Mouse (Mus musculus) liver, adult (tissue): ENCODE data around the gene Gm6614.

Source experiments
- GATA4 ChIP-seq: IDR thresholded peaks from 2 replicates; pipeline ENCODE4 v1.6.1; 2014; ENCODE audit warnings: mild to moderate bottlenecking, low read length; ENCODE audit not compliant: insufficient replicate concordance

Gm6614 gene

GRCm38 (mm10) chr6:142011364-142011955 lies at the start of gene Gm6614:
TSS of gene Gm6614 (minus strand) at chr6:142011414.
- no peak for TF ChIP-seq GATA4

DNA sequence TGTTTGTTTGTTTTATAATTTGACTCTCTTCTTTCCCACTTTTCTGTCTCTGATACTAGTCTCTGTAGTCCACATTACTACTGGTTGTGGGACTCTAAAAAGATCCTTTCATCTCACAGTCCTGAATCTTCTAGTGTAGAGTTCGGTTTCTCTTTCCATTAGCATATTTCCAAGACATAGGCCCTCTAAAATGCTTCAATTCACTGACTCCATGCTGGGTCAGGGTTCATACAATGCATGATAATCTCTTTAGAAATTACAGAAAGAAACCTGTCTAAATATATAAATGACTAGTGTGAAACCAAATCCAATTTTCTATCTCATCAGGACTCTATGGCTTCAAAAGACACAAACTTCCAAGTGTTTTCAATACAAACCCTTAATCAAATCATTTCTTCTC lies 36.5 kb upstream of the Gm6614 start:
- TF ChIP-seq GATA4: no peak

GRCm38 (mm10) chr6:142045746-142046145 lies 34.5 kb upstream of the Gm6614 start:
- TF ChIP-seq GATA4: no peak

- TF ChIP-seq GATA4: no peak
Observed at GRCm38 (mm10) chr6:142041896-142042295, 30.7 kb upstream of the Gm6614 start.

DNA sequence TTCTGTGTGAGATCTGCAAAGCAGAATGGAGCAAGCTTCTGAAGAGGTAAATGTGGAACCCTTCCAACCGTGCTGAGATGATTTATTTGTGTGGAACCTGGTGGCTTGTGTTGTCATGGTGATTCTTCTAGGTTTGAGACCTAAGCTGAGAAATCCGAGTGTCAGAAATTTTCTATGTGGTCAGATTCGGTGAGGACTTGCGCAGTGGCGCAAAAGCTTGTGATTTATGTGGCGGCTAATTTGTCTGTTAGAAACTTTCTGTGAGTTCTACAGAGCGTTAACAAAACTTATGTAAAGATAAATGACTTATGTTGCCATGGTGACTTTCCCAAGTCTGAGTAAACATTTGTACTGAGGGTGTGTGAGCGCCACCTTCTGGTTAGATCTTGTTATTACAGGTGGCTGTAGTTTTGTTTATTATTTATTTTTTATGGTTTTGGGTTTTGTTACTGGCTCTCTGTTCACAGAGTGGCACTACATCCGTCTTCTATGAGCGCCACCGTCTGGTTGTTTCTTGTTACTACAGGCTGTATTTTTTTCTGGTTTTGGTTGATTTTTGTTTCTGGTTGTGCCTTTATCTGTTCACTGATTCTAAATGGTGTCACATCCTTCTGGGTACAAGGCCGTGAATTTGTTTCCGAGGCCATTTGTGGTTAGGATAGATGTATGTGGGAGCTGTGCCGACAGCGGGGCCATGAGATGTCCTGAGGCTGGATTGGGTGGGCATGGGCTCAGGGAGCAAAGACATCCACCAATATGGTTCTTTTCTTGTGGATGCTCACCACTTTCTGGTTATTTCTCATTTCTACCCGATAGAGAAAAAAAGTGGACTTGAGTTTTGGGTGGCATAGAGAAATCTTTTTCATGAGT lies 29.3 kb upstream of the Gm6614 start:
- no peak for TF ChIP-seq GATA4

GRCm38 (mm10) chr6:142035771-142036170 lies 24.6 kb upstream of the Gm6614 start:
- TF ChIP-seq GATA4: no peak

DNA sequence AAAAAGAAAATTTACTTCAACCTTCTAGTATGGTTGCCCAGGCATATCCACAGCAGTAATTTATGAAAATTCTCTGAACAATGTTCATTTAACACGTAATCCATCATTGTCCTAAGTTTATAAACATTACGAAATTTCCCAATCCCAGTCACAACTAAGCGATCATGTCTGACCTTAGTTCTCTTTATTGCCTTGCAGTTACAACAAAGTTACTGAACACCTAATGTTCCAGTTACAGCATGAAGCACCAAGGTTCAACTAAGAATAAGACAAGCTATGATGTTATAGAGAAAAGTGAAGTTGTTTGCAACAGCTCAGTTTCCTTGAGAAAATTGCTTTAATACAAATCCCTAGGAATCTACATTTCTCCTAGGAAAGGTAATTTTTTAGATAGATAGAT lies 10.5 kb upstream of the Gm6614 start:
- no peak for TF ChIP-seq GATA4

DNA sequence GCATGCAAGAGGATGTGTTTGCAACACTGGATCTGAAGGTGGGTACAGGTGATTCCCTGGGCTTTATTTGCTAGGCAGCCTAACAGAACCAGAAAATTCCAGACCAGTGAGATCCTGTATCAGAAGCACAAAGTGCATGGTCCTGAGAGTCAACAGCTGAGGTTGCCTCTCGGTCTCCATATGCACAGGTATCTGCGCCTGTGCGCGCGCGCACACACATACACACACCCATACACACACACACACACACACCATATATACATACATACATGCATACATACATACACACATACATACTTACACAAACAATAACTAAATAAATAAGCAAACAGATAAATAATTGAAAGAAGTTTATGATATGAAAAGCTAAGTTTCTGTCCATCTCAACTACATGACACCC lies 24.4 kb downstream of the Gm6614 start:
- no peak for TF ChIP-seq GATA4

DNA sequence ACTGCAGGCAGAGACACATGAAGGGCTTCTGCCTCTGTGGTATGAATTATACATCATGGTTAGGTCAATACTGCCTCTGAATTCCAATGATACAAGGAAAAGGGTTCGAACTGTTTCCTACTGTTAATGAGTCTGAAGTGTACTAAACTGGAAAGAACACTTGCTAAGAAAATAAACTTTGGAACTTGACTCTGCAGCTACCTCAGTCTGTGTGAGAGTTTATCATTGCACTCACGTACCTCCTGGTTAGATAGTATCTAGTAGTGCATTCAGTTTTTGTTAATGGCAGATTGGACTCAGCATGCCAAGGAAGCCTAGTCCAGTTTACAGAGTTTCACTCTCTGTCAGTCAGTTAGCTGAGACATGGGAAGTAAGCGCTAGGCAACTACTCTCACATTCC lies 26.6 kb downstream of the Gm6614 start:
- no peak for TF ChIP-seq GATA4

- TF ChIP-seq GATA4: peak; percentile 89
Observed at GRCm38 (mm10) chr6:141962420-141962819, 48.8 kb downstream of the Gm6614 start.

- no peak for TF ChIP-seq GATA4
Observed at GRCm38 (mm10) chr6:141961861-141962260, 49.4 kb downstream of the Gm6614 start.

DNA sequence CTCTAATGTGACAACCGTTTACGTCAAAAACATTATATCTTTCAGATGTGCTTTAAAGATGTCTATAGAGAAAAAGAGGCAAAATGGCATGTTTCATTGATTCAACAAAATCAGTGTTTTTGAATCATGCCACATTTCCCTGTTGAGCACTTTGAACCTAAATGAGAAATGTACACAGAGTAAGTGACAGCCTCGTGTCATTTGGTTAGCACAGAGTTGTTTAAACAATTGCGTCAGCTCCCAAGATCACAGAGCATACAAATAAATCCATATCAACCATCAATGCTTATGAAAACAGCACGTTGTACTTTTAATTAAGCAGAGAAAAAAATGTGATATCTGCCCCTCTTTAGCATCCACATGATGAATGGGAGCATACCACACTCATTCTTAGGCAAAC lies 50.7 kb downstream of the Gm6614 start:
- TF ChIP-seq GATA4: no peak

- no peak for TF ChIP-seq GATA4
Observed at GRCm38 (mm10) chr6:141946862-141947261, 64.4 kb downstream of the Gm6614 start, which contains the start of gene Slco1a1. TSS of gene Slco1a1 (minus strand) at chr6:141946962.

GRCm38 (mm10) chr6:141940451-141940850 lies 70.8 kb downstream of the Gm6614 start:
- no peak for TF ChIP-seq GATA4
